Mouse (Mus musculus): ENCODE data around the gene Tspan18.

The Tspan18 gene

GRCm38 (mm10) chr2:93291186-93291926, 42.9 kb downstream of the Tspan18 start:
- no peak for DNase-seq (ENCODE audit: low spot score in 2 of 2)

DNA sequence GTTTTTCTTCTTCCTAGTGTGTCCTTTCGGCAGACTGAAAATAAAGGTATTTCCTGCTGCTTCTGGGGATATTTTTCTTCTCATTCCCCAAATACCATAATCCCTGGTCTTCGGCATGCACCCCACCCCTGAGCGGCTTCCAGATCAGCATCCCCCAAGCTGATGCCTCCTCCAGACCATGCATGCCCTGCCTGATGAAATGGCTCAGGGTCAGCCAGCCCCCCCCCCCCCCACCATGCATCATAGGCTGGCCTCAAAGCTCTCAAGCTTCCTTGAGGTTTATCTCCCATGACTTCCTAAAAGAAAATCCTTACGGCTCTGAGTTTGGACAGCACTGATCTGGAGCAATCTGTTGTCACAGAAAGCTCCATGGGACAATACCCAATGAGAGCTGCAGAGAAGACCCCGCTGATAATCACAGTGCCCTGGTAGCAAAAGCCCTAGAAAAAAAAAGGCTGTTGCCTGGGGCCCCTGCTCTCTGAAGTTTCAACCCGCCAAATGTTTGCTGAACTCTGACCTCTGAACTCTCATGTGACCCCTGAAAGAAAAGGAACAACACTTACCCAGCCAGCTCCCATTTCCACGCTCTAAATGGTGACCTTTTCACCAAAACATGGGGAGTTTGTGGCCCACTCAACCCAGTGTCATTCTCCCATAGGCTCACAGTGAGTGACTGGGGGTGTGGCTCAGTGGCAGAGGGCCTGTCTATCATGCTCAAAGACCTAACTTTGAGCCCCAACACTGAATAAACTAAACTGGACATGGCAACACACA, 43.8 kb downstream of the Tspan18 start:
- DNase-seq (ENCODE audit: low spot score in 2 of 2), result no peak

- no peak for DNase-seq (ENCODE audit: low spot score in 2 of 2)
Observed at GRCm38 (mm10) chr2:93289161-93289560, 45.1 kb downstream of the Tspan18 start.

- no peak for DNase-seq (ENCODE audit: low spot score in 2 of 2)
Observed at GRCm38 (mm10) chr2:93287348-93287747, 47.0 kb downstream of the Tspan18 start.

- no peak for DNase-seq (ENCODE audit: low spot score in 2 of 2)
Observed at GRCm38 (mm10) chr2:93286742-93287141, 47.6 kb downstream of the Tspan18 start.

DNA sequence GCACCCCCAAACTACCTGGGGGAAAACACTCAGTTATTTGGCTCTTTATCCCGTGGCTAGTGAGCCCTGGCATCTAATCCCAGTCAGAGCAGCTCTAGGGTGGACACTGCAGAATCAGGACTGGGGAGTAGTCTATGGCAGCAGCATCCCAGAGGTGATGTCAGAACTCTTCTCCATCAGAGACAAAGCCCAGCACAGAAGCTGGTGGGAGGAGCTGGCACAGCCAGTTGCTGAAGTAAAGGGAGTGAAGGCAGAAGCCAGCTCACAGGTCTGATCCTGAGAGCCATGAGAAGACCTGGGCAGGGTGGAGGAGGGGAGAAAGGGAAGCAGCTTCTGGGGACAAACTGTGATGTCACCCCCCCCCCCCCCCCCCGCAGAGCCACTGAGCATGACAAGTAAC, 48.0 kb downstream of the Tspan18 start:
- no peak for DNase-seq (ENCODE audit: low spot score in 2 of 2)

DNA sequence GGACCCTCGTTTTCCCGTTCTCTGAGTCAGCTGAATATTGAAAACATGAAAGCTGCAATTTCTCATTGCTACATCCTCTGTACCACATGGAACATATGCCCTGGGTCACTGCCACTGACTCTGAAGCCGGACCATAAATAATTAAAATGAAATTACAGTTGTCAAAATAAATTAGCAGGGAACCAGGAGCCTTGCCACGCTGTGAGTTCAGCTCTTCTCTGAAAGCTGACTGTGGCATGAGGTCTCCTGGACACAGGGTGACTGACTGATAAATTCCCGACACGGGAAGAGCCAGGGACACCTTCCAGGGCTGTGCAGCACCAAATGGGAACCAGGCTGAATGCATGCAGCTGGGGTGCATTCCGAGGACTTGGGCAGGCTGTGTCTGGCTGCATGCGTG, 48.5 kb downstream of the Tspan18 start:
- no peak for DNase-seq (ENCODE audit: low spot score in 2 of 2)

DNA sequence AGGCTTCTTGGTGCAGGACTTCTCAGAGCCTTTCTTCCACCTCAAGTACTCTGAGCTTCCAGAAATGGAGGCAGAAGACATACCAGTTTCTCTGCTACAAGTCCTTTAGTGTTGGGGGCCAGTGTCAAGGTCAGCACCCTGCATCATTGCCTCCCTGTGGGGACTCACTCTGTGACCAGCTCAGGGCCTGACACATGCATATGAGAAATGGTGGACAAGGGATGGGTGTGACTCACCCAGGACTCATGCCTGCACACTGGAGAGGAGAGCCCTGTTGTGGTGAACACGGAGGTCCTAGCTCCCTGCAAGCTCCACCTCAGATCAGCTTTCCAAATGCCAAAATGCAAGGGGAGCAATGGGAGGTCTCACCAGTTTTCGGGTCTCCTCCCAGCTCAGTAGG, 49.7 kb downstream of the Tspan18 start:
- DNase-seq (ENCODE audit: low spot score in 2 of 2), result no peak

DNA sequence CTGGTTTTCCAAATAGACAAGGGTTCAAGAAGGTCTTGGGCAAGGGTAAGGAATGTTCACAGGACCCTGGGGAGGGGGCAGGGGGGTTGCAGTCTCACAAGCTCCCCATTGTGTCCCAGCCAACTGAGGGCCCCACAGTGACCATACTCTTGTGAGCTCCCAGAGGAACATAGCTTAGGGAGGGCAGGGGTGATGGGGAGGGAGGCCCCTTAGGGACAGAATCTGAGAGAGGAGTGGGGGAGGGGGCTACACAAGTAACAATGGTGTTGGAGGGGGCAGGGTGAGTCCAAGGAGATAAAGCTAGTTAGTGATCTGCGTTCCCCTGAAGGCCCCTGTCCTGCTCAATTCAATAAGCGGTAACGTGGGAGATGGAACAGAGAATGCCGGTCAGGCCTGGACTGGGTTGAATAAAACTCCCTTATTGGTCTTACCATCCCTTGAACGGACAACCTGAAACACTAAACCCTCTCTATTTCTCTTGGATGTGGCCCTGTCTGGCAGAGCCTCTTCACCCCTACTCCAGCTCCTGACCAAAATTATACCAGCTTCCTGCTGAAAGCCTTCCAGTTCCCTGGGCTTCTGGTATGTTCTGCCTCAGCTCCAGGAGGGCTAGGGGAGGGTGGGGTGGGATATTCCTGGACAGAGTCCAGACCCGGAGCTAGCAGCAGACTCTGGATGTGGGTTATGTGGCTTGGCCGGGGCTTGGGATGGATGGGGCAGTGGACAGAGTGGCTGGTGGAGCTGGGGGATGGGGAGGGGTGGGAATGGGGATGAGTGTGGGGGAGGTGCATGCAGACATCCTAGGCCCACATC, 50.6 kb downstream of the Tspan18 start:
- no peak for DNase-seq (ENCODE audit: low spot score in 2 of 2)

DNA sequence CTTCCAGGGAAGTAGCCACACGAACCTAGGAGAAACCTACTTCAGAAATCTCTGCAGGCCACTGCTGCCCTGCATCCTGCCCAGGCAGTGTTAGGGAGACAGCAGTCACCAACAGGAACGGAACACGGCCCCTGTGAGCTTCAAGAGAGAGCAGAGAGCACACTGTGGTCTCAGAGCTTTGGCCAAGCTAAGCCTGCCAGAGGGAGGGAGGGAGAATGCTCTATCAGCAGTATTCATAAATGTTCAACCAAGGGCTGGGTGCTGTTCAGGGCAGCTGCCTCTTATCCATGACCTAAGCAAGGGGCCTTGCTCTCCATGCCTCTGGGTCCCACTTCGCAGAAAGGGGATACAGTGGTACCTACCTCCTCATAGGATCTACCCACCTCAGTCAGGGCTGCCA, 51.7 kb downstream of the Tspan18 start:
- no peak for DNase-seq (ENCODE audit: low spot score in 2 of 2)

DNA sequence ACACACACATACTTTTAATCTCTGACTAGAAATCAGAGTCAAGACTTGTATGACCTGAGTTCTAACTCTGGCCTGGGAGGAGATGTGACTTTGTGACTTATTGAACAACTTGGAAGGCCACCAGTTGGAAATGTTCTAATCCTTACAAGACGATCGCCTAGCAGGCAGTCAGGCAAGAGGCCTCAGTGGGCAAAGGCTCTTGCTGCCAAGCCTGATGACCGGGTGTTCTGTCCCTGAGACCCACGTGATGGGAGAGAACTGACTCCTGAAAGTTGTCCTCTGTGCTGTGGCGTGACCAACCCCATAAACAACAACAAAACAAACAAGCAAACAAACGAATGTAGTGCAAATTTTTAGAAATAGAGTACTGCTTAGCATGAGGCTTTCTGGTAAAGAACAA, 52.8 kb downstream of the Tspan18 start:
- DNase-seq (ENCODE audit: low spot score in 2 of 2), result no peak

- no peak for DNase-seq (ENCODE audit: low spot score in 2 of 2)
Observed at GRCm38 (mm10) chr2:93280117-93280620, 54.1 kb downstream of the Tspan18 start.

DNA sequence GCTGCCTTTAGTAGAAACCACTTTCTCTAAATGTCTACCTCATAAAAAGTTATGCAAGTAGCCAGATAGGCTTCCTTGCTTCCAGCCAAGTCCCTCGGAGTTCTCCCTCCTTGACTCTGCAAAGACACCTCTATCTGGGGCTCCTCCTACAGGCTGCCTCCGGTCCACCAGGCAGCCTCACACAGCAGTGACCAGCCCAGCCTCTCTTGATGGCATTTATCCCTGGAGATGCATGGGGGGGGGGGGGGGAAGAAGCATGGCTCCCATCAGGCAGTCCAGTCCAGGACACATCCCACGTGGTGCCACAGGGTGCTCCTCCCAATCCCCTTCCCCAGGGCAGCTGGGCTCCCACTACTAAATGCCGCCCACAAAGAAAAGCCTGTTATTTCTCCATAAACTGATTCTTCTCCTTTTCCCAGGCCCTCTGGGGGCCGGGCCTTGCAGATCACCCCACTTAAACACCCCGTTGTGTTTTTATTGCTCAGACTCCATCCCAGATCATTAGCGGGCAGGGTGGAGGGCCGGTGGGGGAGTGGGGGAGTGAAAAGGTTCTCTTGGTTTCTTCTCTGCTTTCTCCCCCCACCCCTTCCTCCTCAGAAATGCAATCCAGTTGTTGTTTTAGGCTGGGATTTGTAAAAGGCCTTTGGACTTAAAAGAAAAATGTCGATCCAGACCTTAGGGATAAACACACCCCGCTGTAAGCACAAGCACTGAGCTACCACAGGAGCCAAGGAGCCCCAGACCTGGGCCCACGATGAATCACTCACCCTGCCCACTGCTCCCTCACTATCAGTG, 55.9 kb downstream of the Tspan18 start:
- no peak for DNase-seq (ENCODE audit: low spot score in 2 of 2)

- no peak for DNase-seq (ENCODE audit: low spot score in 2 of 2)
Observed at GRCm38 (mm10) chr2:93277486-93277885, 56.8 kb downstream of the Tspan18 start.

GRCm38 (mm10) chr2:93276026-93276425, 58.3 kb downstream of the Tspan18 start:
- peak; percentile 28 to 45 for DNase-seq (ENCODE audit: low spot score in 2 of 2)

GRCm38 (mm10) chr2:93273916-93274315, 60.4 kb downstream of the Tspan18 start:
- DNase-seq (ENCODE audit: low spot score in 2 of 2), result no peak

DNA sequence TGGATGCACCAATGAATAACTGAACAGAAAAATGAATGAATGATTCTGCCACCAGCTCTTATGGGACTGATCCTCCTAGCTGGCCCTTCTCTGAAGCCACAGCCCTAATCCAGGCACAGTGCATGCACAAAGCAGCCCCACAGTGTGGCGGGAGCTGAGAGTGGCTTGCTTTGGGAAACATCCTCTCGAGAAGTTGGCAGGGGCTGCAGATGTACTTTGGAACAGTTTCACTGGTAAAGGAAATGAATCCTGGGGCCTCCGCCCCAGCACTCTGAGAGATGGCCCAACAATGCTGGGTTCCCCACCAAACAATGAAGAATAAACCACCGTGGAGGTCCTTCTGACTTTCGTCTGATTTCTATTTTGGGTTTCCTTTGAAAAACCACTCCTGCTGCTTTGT, 64.2 kb downstream of the Tspan18 start:
- no peak for DNase-seq (ENCODE audit: low spot score in 2 of 2)

DNA sequence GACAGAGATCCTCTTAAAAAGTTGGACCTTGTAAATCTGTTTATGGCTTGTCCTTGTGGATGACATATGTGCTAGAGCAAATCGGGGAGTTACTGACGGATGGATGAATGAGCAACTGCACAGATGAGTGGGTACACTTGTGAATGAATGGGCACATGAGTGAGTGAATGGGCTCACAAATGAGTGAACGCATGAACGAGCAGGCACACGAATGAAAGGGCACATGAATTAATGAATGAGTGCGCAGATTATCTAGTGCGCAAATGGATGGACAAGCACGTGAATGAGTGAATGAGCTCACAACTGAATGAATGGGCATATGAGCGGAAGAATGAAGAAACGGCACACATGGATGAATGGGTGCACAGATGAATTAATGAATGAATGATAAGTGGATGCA, 64.7 kb downstream of the Tspan18 start:
- no peak for DNase-seq (ENCODE audit: low spot score in 2 of 2)

DNA sequence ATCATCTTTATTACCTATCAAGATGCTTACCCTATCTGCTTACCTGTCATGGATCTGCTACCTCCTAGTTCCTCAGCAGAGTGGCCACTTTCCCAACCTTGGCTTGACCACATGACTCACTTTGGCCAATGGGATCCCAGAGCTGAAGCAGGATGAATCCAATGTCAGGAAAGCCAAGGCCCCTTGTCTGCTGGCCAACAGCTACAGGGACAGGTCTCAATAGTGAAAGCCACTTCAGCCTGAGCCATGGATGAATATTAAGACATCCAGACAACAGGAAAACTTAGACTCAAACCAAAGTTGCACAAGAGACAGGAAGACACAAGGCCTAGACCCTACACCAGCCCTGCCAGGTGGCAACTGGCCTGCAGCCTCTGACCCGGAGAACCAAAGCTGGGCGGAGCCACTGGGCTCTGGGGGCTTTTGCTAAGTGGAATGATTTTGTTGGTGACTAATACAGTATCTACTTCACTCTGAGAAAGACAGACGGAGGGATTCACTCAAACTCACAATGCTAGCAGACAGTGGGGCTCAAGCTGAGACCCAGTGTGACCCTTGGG, 65.5 kb downstream of the Tspan18 start:
- no peak for DNase-seq (ENCODE audit: low spot score in 2 of 2)

- no peak for DNase-seq (ENCODE audit: low spot score in 2 of 2)
Observed at GRCm38 (mm10) chr2:93267791-93268190, 66.5 kb downstream of the Tspan18 start.

DNA sequence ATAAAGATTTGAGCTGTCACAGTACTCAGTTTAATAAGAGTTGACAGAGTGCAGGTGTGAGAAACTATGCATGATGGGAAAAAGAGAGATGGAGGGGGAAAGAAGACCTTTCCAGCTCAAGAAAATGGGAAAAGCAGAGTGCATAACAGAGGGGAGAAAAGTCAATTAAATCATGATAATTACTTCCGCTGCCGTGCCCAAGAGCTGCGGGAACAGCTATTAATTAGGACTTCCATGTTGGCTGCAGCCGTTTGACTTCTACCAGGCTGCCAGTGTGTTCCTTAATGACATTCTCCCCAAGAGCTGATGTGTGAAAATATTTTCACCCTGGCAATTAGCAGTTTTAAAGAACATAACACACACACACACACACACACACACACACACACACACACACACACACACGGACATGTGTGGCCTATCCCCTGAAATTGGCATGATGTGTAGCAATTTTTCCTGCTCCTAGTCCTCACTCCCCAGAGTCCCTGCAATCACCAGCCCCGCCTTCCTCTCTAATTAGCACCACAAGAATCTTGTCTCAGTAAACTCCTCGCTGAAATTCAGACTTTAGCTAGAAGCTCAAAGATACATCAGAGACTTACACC, 67.6 kb downstream of the Tspan18 start:
- no peak for DNase-seq (ENCODE audit: low spot score in 2 of 2)
